Mouse (Mus musculus) midbrain, embryonic 16.5 days (tissue): Measurements from ENCODE around the gene Pfn1. TPM values are rescaled to one million over a fixed set of nuclear protein-coding genes. Genes with fewer than 3 reads are reported as not detected.

ENCODE experiments used
- ATAC-seq: fragments of 200-750 bp; cut with Nextera tagmentation; 2 replicates; pipeline ENCODE4 v1.8.0; 2017; ENCODE audit warnings: moderate TSS enrichment
- H3K27ac ChIP-seq: fragments of 300-500 bp; sonication (generic); 2 replicates; pipeline ENCODE4 v1.5.1; 2014; ENCODE audit warnings: mild to moderate bottlenecking, low read length, mixed read lengths
- H3K27me3 ChIP-seq: fragments of 300-500 bp; sonication (generic); 2 replicates; pipeline ENCODE4 v1.6.1; 2014; ENCODE audit warnings: low read depth, low read length, mixed read lengths; ENCODE audit not compliant: control insufficient read depth, insufficient read depth
- H3K36me3 ChIP-seq: fragments of 300-500 bp; sonication (generic); 2 replicates; pipeline ENCODE4 v1.6.1; 2014; ENCODE audit warnings: mild to moderate bottlenecking, low read length, moderate library complexity, mixed read lengths; ENCODE audit not compliant: control insufficient read depth, insufficient read depth
- H3K4me1 ChIP-seq: fragments of 300-500 bp; sonication (generic); 2 replicates; pipeline ENCODE4 v1.6.1; 2014; ENCODE audit warnings: mild to moderate bottlenecking, low read length, mixed read lengths; ENCODE audit not compliant: control insufficient read depth, insufficient read depth
- H3K4me2 ChIP-seq: fragments of 300-500 bp; sonication (generic); 2 replicates; pipeline ENCODE4 v1.6.1; 2014; ENCODE audit warnings: mild to moderate bottlenecking, low read length, mixed read lengths
- H3K4me3 ChIP-seq: fragments of 300-500 bp; sonication (generic); 2 replicates; pipeline ENCODE4 v1.5.1; 2014; ENCODE audit warnings: low read depth, mild to moderate bottlenecking, low read length, moderate library complexity, mixed read lengths
- H3K9ac ChIP-seq: fragments of 300-500 bp; sonication (generic); 2 replicates; pipeline ENCODE4 v1.6.1; 2014; ENCODE audit warnings: low read depth, low read length, mixed read lengths
- H3K9me3 ChIP-seq: fragments of 300-500 bp; sonication (generic); replicated peaks from 2 replicates; pipeline ENCODE4 v1.6.1; 2014; ENCODE audit warnings: mild to moderate bottlenecking, low read length, mixed read lengths; ENCODE audit not compliant: control insufficient read depth, poor library complexity, severe bottlenecking
- WGBS: fragments of 180-500 bp; shearing (Covaris S2); extraction: QIAGEN DNeasy Blood & Tissue Kit; methylation state at CpG from one replicate; pipeline ENCODE4 v1.1.7; 2014; 5-methylcytosine and 5-hydroxymethylcytosine counted together
- polyA plus RNA-seq: library from polyadenylated mRNA; unstranded; fragments of >200 nt; fragmentation: Nextera tagmentation; extraction: Ambion mirVana; gene quantifications from 2 replicates; pipeline ENCODE4 v1.2.1, GENCODE M21; 2015

The Pfn1 gene
- polyA plus RNA-seq, 1 experiment from 2014 or later = 632 TPM

DNA sequence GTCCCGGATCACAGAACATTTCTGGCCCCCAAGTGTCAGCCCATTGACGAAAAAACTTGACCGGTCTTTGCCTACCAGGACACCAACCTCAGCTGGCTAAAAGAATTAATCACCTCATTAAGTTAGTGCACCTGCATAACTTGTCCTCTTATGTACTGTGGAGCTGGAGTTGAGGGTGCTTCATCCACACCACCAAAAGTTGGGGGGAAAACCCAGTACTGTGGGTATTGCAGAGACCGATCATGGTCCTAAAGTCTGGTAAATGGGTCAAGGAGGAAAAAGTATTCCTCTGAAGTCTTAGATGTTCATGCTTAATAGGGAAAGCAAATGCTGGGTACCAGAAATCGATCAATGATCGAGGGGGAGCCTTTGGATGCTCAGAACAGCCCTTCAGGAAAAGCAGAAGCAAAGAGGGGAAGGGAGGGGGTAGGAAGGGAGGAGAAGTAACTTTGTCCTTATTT, 1.5 kb downstream of the Pfn1 start:
- Histone ChIP-seq H3K4me3 (peak overlapping the region; percentile 95), H3K4me1 (peaks cover 39% of the 10 kb centered on the region)
- ATAC-seq = no peak

GRCm38 (mm10) chr11:70652029-70652883, 2.2 kb downstream of the Pfn1 start:
- H3K9me3 ChIP-seq = no peaks in the 10 kb centered on the region
- H3K9ac ChIP-seq = no peak overlapping the region; the same call in 1 of the 2 replicates
- no peaks in the 10 kb centered on the region for H3K27me3 ChIP-seq
- H3K4me3 ChIP-seq = peak overlapping the region; percentile 95
- WGBS = 76% methylated on average over 12 of the region's 12 CpGs
- no peak for ATAC-seq
- no peak overlapping the region for H3K27ac ChIP-seq
- peaks cover 14% of the 10 kb centered on the region for H3K36me3 ChIP-seq
- H3K4me2 ChIP-seq = peak overlapping the region; percentile 83
- H3K4me1 ChIP-seq = peaks cover 40% of the 10 kb centered on the region

More for the DNA sequence above, 1.5 kb downstream of the Pfn1 start:
- Histone ChIP-seq H3K27ac (peak overlapping the region; percentile 95), H3K27me3 (no peaks in the 10 kb centered on the region), H3K9me3 (no peaks in the 10 kb centered on the region), H3K9ac (peak overlapping the region; percentile 94), H3K4me2 (peak overlapping the region; percentile 83), H3K36me3 (peaks cover 14% of the 10 kb centered on the region)
- WGBS = 58% methylated on average over 6 of the region's 6 CpGs

DNA sequence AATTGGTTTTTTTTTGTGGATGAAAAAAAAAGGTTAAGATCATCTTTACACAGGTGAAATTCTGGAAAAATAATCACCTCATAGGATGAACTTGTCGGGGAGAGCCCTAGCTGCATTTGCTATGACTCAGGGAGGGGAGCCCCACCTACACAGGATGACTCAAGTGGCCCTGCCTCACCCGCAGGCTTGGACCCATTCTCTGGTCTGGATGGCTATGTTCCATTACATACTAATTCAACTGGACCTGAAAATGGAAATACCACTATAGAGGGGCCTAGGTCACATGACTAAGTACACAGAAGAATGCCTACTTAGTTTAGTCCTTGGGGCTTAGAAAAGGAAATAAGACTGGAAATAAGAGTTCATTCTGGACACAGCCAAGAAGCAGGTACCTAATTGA, 3.1 kb downstream of the Pfn1 start:
- no peak overlapping the region for H3K4me2 ChIP-seq
- 80% methylated on average over 2 of the region's 2 CpGs for WGBS
- no peaks in the 10 kb centered on the region for H3K9me3 ChIP-seq
- no peak overlapping the region for H3K4me3 ChIP-seq
- no peak overlapping the region for H3K9ac ChIP-seq
- H3K4me1 ChIP-seq = peaks cover 36% of the 10 kb centered on the region
- H3K27me3 ChIP-seq = no peaks in the 10 kb centered on the region
- peaks cover 14% of the 10 kb centered on the region for H3K36me3 ChIP-seq
- no peak for ATAC-seq
- H3K27ac ChIP-seq = no peak overlapping the region

- H3K9ac ChIP-seq = no peak overlapping the region
- 84% methylated on average over 12 of the region's 12 CpGs for WGBS
Measured at GRCm38 (mm10) chr11:70650322-70651175, 3.9 kb downstream of the Pfn1 start.

GRCm38 (mm10) chr11:70649185-70649734, 5.2 kb downstream of the Pfn1 start:
- H3K27ac ChIP-seq = no peak overlapping the region

More at GRCm38 (mm10) chr11:70650322-70651175, 3.9 kb downstream of the Pfn1 start:
- Histone ChIP-seq H3K4me1 (peaks cover 38% of the 10 kb centered on the region), H3K4me3 (no peak overlapping the region), H3K27me3 (no peaks in the 10 kb centered on the region), H3K36me3 (peaks cover 14% of the 10 kb centered on the region), H3K9me3 (no peaks in the 10 kb centered on the region), H3K4me2 (no peak overlapping the region), H3K27ac (no peak overlapping the region)
- ATAC-seq = no peak

GRCm38 (mm10) chr11:70648512-70648911, 5.9 kb downstream of the Pfn1 start:
- peaks cover 38% of the 10 kb centered on the region for H3K4me1 ChIP-seq
- H3K27ac ChIP-seq = no peak overlapping the region
- ATAC-seq = no peak
- H3K9ac ChIP-seq = no peak overlapping the region
- H3K9me3 ChIP-seq = no peaks in the 10 kb centered on the region
- H3K36me3 ChIP-seq = peaks cover 26% of the 10 kb centered on the region
- H3K4me2 ChIP-seq = peak overlapping the region; percentile 100
- H3K4me3 ChIP-seq = peak overlapping the region; percentile 57
- H3K27me3 ChIP-seq = no peaks in the 10 kb centered on the region
- WGBS = 85% methylated on average over 4 of the region's 4 CpGs

More at GRCm38 (mm10) chr11:70649185-70649734, 5.2 kb downstream of the Pfn1 start:
- Histone ChIP-seq H3K4me1 (peaks cover 38% of the 10 kb centered on the region), H3K27me3 (no peaks in the 10 kb centered on the region), H3K4me2 (no peak overlapping the region), H3K9ac (no peak overlapping the region), H3K9me3 (no peaks in the 10 kb centered on the region), H3K36me3 (peaks cover 23% of the 10 kb centered on the region), H3K4me3 (no peak overlapping the region)
- no peak for ATAC-seq
- 85% methylated on average over 8 of the region's 8 CpGs for WGBS

GRCm38 (mm10) chr11:70647716-70648420, 6.6 kb downstream of the Pfn1 start:
- 4% methylated on average over 28 of the region's 28 CpGs for WGBS
- ATAC-seq = peak; percentile 20
- Histone ChIP-seq H3K36me3 (peaks cover 26% of the 10 kb centered on the region), H3K9ac (peak overlapping the region; percentile 84), H3K4me3 (peak overlapping the region; percentile 57), H3K9me3 (no peaks in the 10 kb centered on the region), H3K27me3 (no peaks in the 10 kb centered on the region), H3K27ac (peak overlapping the region; percentile 92), H3K4me2 (peak overlapping the region; percentile 100), H3K4me1 (peaks cover 34% of the 10 kb centered on the region)
